Mouse (Mus musculus): ENCODE measurements around the gene Fam172a. TPM values are rescaled to one million over a fixed set of nuclear protein-coding genes. Genes with fewer than 3 reads are reported as not detected.
"Not testable (repeated sequence)": the region's sequence is repeated elsewhere in the genome, so short reads cannot be mapped to it uniquely, and the experiment has no call there.

Gene Fam172a
- polyA plus RNA-seq (2014; fragmentation: Nextera tagmentation; extraction: Ambion mirVana) = 27.9 and 30.3 TPM in 2 replicates

GRCm38 (mm10) chr13:77701733-77702132 lies at the start of gene Fam172a:
TSS of gene Fam172a (plus strand) at chr13:77702033.
- not testable (repeated sequence) for DNase-seq (ENCODE audit: low spot score); H3K4me3 ChIP-seq (ENCODE audit: low read depth, low read length); H3K9me3 ChIP-seq (ENCODE audit: control insufficient read depth, low read length); H3K4me1 ChIP-seq (ENCODE audit: control insufficient read depth, insufficient read depth, low read length); H3K27me3 ChIP-seq (ENCODE audit: control insufficient read depth, insufficient read depth, low read length); H3K27ac ChIP-seq (replicated peaks; ENCODE audit: low read depth, low read length); H3K36me3 ChIP-seq (ENCODE audit: control insufficient read depth, insufficient read depth, low read length); ATAC-seq (ENCODE audit: insufficient number of reproducible peaks, low FRiP score, low TSS enrichment, low read depth); H3K4me2 ChIP-seq (ENCODE audit: low read depth, severe bottlenecking); H3K9ac ChIP-seq (ENCODE audit: low read length)
- WGBS = no CpG with 5 or more reads among the region's 6 CpGs

- Histone ChIP-seq H3K4me1 (ENCODE audit: control insufficient read depth, insufficient read depth, low read length) (no peaks in the 10 kb centered on the region), H3K4me2 (ENCODE audit: low read depth, severe bottlenecking) (no peak overlapping the region), H3K4me3 (ENCODE audit: low read depth, low read length) (no peak overlapping the region), H3K9me3 (ENCODE audit: control insufficient read depth, low read length) (no peaks in the 10 kb centered on the region), H3K36me3 (ENCODE audit: control insufficient read depth, insufficient read depth, low read length) (no peaks in the 10 kb centered on the region), H3K27ac (replicated peaks; ENCODE audit: low read depth, low read length) (no peak overlapping the region), H3K27me3 (ENCODE audit: control insufficient read depth, insufficient read depth, low read length) (no peaks in the 10 kb centered on the region), H3K9ac (ENCODE audit: low read length) (no peak overlapping the region)
- ATAC-seq (ENCODE audit: insufficient number of reproducible peaks, low FRiP score, low TSS enrichment, low read depth) (no peak), DNase-seq (ENCODE audit: low spot score) (no peak)
- 33% methylated on average over 2 of the region's 2 CpGs for WGBS
These were observed 13.2 kb upstream of the Fam172a start for GRCm38 (mm10) chr13:77688651-77689050.

- no peaks in the 10 kb centered on the region for H3K9me3 ChIP-seq (ENCODE audit: control insufficient read depth, low read length)
- DNase-seq (ENCODE audit: low spot score) (peak; percentile 96), ATAC-seq (ENCODE audit: insufficient number of reproducible peaks, low FRiP score, low TSS enrichment, low read depth) (peak; percentile 97)
- H3K9ac ChIP-seq (ENCODE audit: low read length) = peak overlapping the region; percentile 77
- no peaks in the 10 kb centered on the region for H3K4me1 ChIP-seq (ENCODE audit: control insufficient read depth, insufficient read depth, low read length)
- no peaks in the 10 kb centered on the region for H3K36me3 ChIP-seq (ENCODE audit: control insufficient read depth, insufficient read depth, low read length)
- whole genome bisulfite sequencing = under 1% methylated on average over 35 of the region's 35 CpGs
- peak overlapping the region; percentile 96 for H3K4me3 ChIP-seq (ENCODE audit: low read depth, low read length)
- no peak overlapping the region for H3K27ac ChIP-seq (replicated peaks; ENCODE audit: low read depth, low read length)
- H3K4me2 ChIP-seq (ENCODE audit: low read depth, severe bottlenecking) = peak overlapping the region; percentile 67
- H3K27me3 ChIP-seq (ENCODE audit: control insufficient read depth, insufficient read depth, low read length) = no peaks in the 10 kb centered on the region
These were observed 6.7 kb downstream of the Fam172a start for GRCm38 (mm10) chr13:77708514-77709013.

- no peak for DNase-seq (ENCODE audit: low spot score)
- Histone ChIP-seq H3K27ac (replicated peaks; ENCODE audit: low read depth, low read length) (no peak overlapping the region), H3K36me3 (ENCODE audit: control insufficient read depth, insufficient read depth, low read length) (no peaks in the 10 kb centered on the region), H3K27me3 (ENCODE audit: control insufficient read depth, insufficient read depth, low read length) (no peaks in the 10 kb centered on the region), H3K9me3 (ENCODE audit: control insufficient read depth, low read length) (no peaks in the 10 kb centered on the region), H3K4me1 (ENCODE audit: control insufficient read depth, insufficient read depth, low read length) (no peaks in the 10 kb centered on the region), H3K9ac (ENCODE audit: low read length) (no peak overlapping the region), H3K4me3 (ENCODE audit: low read depth, low read length) (no peak overlapping the region), H3K4me2 (ENCODE audit: low read depth, severe bottlenecking) (no peak overlapping the region)
- WGBS = 90% methylated on average over 2 of the region's 2 CpGs
- no peak for ATAC-seq (ENCODE audit: insufficient number of reproducible peaks, low FRiP score, low TSS enrichment, low read depth)
These were observed 15.7 kb downstream of the Fam172a start for GRCm38 (mm10) chr13:77717499-77717898.

GRCm38 (mm10) chr13:77742822-77743221 lies 41.0 kb downstream of the Fam172a start:
- no peak for ATAC-seq (ENCODE audit: insufficient number of reproducible peaks, low FRiP score, low TSS enrichment, low read depth)
- no peak for DNase-seq (ENCODE audit: low spot score)
- no peaks in the 10 kb centered on the region for H3K36me3 ChIP-seq (ENCODE audit: control insufficient read depth, insufficient read depth, low read length)

GRCm38 (mm10) chr13:77777606-77778005 lies 75.8 kb downstream of the Fam172a start:
- Histone ChIP-seq H3K36me3 (ENCODE audit: control insufficient read depth, insufficient read depth, low read length) (no peaks in the 10 kb centered on the region), H3K4me3 (ENCODE audit: low read depth, low read length) (no peak overlapping the region), H3K27me3 (ENCODE audit: control insufficient read depth, insufficient read depth, low read length) (no peaks in the 10 kb centered on the region), H3K4me1 (ENCODE audit: control insufficient read depth, insufficient read depth, low read length) (no peaks in the 10 kb centered on the region), H3K9ac (ENCODE audit: low read length) (no peak overlapping the region), H3K27ac (replicated peaks; ENCODE audit: low read depth, low read length) (no peak overlapping the region), H3K4me2 (ENCODE audit: low read depth, severe bottlenecking) (no peak overlapping the region), H3K9me3 (ENCODE audit: control insufficient read depth, low read length) (no peaks in the 10 kb centered on the region)
- 81% methylated on average over 2 of the region's 2 CpGs for WGBS
- ATAC-seq (ENCODE audit: insufficient number of reproducible peaks, low FRiP score, low TSS enrichment, low read depth) (no peak), DNase-seq (ENCODE audit: low spot score) (no peak)

More at GRCm38 (mm10) chr13:77742822-77743221, 41.0 kb downstream of the Fam172a start:
- Histone ChIP-seq H3K4me2 (ENCODE audit: low read depth, severe bottlenecking) (no peak overlapping the region), H3K27me3 (ENCODE audit: control insufficient read depth, insufficient read depth, low read length) (no peaks in the 10 kb centered on the region), H3K27ac (replicated peaks; ENCODE audit: low read depth, low read length) (no peak overlapping the region), H3K4me1 (ENCODE audit: control insufficient read depth, insufficient read depth, low read length) (no peaks in the 10 kb centered on the region), H3K9me3 (ENCODE audit: control insufficient read depth, low read length) (no peaks in the 10 kb centered on the region), H3K4me3 (ENCODE audit: low read depth, low read length) (no peak overlapping the region), H3K9ac (ENCODE audit: low read length) (no peak overlapping the region)

GRCm38 (mm10) chr13:77807341-77807740 lies 105.5 kb downstream of the Fam172a start:
- H3K27me3 ChIP-seq (ENCODE audit: control insufficient read depth, insufficient read depth, low read length); H3K4me3 ChIP-seq (ENCODE audit: low read depth, low read length); H3K27ac ChIP-seq (replicated peaks; ENCODE audit: low read depth, low read length); DNase-seq (ENCODE audit: low spot score); ATAC-seq (ENCODE audit: insufficient number of reproducible peaks, low FRiP score, low TSS enrichment, low read depth); H3K4me1 ChIP-seq (ENCODE audit: control insufficient read depth, insufficient read depth, low read length); H3K36me3 ChIP-seq (ENCODE audit: control insufficient read depth, insufficient read depth, low read length); H3K4me2 ChIP-seq (ENCODE audit: low read depth, severe bottlenecking); H3K9ac ChIP-seq (ENCODE audit: low read length); H3K9me3 ChIP-seq (ENCODE audit: control insufficient read depth, low read length): not testable (repeated sequence)
- WGBS = 91% methylated on average over 2 of the region's 2 CpGs

GRCm38 (mm10) chr13:77810449-77810848 lies 108.6 kb downstream of the Fam172a start:
- Histone ChIP-seq H3K27ac (replicated peaks; ENCODE audit: low read depth, low read length) (no peak overlapping the region), H3K36me3 (ENCODE audit: control insufficient read depth, insufficient read depth, low read length) (no peaks in the 10 kb centered on the region), H3K27me3 (ENCODE audit: control insufficient read depth, insufficient read depth, low read length) (no peaks in the 10 kb centered on the region), H3K4me1 (ENCODE audit: control insufficient read depth, insufficient read depth, low read length) (no peaks in the 10 kb centered on the region), H3K9ac (ENCODE audit: low read length) (no peak overlapping the region), H3K4me2 (ENCODE audit: low read depth, severe bottlenecking) (no peak overlapping the region), H3K9me3 (ENCODE audit: control insufficient read depth, low read length) (no peaks in the 10 kb centered on the region), H3K4me3 (ENCODE audit: low read depth, low read length) (no peak overlapping the region)
- DNase-seq (ENCODE audit: low spot score) (no peak), ATAC-seq (ENCODE audit: insufficient number of reproducible peaks, low FRiP score, low TSS enrichment, low read depth) (no peak)
- WGBS = 95% methylated on average over 1 of the region's 1 CpGs

GRCm38 (mm10) chr13:77826138-77826537 lies 124.3 kb downstream of the Fam172a start:
- H3K27ac ChIP-seq (replicated peaks; ENCODE audit: low read depth, low read length) = no peak overlapping the region
- WGBS = 89% methylated on average over 4 of the region's 4 CpGs

More at GRCm38 (mm10) chr13:77826138-77826537, 124.3 kb downstream of the Fam172a start:
- no peaks in the 10 kb centered on the region for H3K4me1 ChIP-seq (ENCODE audit: control insufficient read depth, insufficient read depth, low read length)
- H3K4me3 ChIP-seq (ENCODE audit: low read depth, low read length) = no peak overlapping the region
- no peak overlapping the region for H3K4me2 ChIP-seq (ENCODE audit: low read depth, severe bottlenecking)
- no peaks in the 10 kb centered on the region for H3K36me3 ChIP-seq (ENCODE audit: control insufficient read depth, insufficient read depth, low read length)
- DNase-seq (ENCODE audit: low spot score) = no peak
- H3K27me3 ChIP-seq (ENCODE audit: control insufficient read depth, insufficient read depth, low read length) = no peaks in the 10 kb centered on the region
- no peaks in the 10 kb centered on the region for H3K9me3 ChIP-seq (ENCODE audit: control insufficient read depth, low read length)
- no peak for ATAC-seq (ENCODE audit: insufficient number of reproducible peaks, low FRiP score, low TSS enrichment, low read depth)
- no peak overlapping the region for H3K9ac ChIP-seq (ENCODE audit: low read length)
